Mouse (Mus musculus) layer of hippocampus, adult 2 months (tissue): ENCODE measurements at regions not wholly inside any gene's neighbourhood (a gene's known extent, or its start where the extent isn't known, plus 50 kb on each side); places are given as distances from the start of the nearest gene placed in this dataset.

Experiments used
- DNase-seq, 2 experiments: peaks; one replicate each; pipeline ENCODE4 v3.0.0; 2022; ENCODE audit warnings: low spot score in 2 of 2
- H3K27ac ChIP-seq: fragments of 200-600 bp; 2 replicates; pipeline ENCODE4 v1.8.1; 2022
- H3K4me3 ChIP-seq: fragments of 200-600 bp; 2 replicates; pipeline ENCODE4 v1.8.1; 2022; ENCODE audit warnings: mild to moderate bottlenecking
- CTCF ChIP-seq: fragments of 200-600 bp; conservative IDR thresholded peaks from 2 replicates; pipeline ENCODE4 v1.8.1; 2022; ENCODE audit warnings: antibody characterized with exemption, mild to moderate bottlenecking, moderate library complexity

GRCm38 (mm10) chr7:75923951-75924467, 75.9 kb downstream of the Klhl25 start:
- H3K4me3 ChIP-seq, result no peak overlapping the region
- TF ChIP-seq CTCF, result no peak
- DNase-seq, result no peak
- no peak overlapping the region for H3K27ac ChIP-seq

DNA sequence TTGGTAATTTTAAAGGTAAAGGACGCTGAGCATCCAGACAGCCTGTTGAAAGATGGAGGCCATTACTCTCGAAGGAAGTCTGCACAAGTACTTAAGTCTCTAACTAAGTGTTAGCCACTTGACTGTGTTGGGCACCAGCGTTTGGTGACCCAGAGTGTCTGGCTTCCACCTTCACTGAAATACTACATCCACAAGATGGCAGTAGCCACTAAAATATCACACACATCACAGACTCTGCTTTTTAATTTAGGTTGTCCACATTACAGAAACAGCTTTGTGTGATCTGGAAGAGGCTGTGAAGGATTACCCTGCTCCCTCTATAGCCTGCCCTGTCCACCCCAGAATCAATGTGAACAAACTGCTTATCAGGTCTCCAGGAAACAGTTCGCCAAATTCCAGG, 79.4 kb downstream of the Klhl25 start:
- TF ChIP-seq CTCF, result peak; percentile 91
- peak; percentile 48 to 75 for DNase-seq
- Histone ChIP-seq H3K4me3 (no peak overlapping the region), H3K27ac (peak overlapping the region; percentile 72)

DNA sequence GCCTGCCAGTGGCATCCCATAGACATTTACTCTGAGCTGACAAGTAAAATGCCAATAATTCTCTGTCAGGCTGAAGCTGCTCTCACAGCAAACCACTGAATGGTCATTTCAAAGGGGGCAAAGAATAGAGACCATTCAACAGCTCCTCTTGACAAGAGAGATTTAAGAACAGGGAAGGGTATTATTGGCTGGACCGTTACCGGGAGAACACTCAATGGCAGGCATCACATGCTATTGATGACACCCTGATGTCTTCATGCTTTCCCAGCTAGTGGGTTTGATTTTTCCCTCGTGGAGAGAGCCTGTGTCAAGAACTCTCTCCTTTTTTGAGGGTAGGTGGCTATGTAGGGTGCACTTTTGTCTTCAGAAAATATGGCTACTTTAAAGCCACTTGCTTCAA, 95.7 kb downstream of the Klhl25 start:
- DNase-seq, result no peak
- Histone ChIP-seq H3K4me3 (no peak overlapping the region), H3K27ac (no peak overlapping the region)
- TF ChIP-seq CTCF, result no peak

DNA sequence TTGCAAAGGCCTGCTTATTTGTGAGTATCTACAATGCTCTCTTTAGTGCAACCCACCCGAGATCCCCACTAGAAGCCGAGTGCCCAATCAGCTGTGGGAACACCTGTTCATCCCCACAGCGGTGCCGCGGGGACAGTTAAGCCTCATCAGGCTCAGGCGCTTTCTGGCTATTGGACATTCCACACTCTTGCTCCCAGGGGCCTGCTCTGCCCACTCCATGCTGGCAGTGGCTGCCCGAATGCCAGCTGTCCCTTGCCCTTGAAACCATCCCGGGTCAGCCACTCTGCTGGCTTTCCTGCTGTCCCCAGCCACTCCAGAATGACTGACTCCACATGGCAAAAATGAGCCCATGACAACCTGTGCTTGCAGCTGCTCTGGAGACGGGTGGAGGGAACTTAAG, 107.6 kb downstream of the Klhl25 start:
- Histone ChIP-seq H3K4me3 (no peak overlapping the region), H3K27ac (no peak overlapping the region)
- no peak for DNase-seq
- TF ChIP-seq CTCF, result no peak

GRCm38 (mm10) chr7:75957366-75957765, 109.3 kb downstream of the Klhl25 start:
- no peak for TF ChIP-seq CTCF
- no peak for DNase-seq
- Histone ChIP-seq H3K27ac (peak overlapping the region; percentile 67), H3K4me3 (no peak overlapping the region)

DNA sequence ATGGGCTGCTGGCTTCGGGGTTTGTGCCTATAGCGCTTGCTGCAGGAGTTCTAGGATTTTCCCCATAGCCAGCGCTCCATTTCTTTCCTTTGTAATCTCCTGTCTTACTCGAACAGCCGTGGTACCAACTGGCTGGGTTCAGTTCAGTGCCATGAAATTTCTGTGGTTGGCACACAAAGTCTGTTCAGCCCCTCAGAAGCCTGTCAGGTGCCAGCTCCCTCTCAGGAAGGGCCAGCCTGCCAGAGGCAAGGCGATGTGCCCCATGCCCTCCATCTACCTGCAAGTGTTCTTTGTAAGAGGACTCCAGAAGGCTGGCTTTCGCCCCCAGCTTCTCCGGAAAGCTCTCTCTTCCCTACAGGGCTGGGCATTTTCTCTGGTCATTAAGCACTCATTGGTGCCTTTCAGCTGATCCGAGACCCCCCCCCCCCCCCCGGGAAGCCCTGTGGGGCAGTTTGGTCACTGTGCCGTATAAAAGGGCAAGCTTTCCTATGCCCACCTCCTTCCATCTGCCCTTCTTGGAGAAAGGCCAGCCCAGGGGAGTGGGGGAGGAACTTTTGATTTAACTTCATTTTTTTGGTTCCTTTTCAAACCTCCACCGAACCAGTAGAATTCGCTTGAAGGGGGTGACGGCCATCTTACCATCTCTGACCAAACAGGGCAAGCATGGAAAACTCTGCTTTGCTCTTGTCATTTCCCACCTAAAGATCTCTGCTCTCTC, 112.0 kb downstream of the Klhl25 start:
- DNase-seq, result peak; percentile 32 to 33
- Histone ChIP-seq H3K27ac (peak overlapping the region; percentile 68), H3K4me3 (no peak overlapping the region)
- no peak for TF ChIP-seq CTCF

DNA sequence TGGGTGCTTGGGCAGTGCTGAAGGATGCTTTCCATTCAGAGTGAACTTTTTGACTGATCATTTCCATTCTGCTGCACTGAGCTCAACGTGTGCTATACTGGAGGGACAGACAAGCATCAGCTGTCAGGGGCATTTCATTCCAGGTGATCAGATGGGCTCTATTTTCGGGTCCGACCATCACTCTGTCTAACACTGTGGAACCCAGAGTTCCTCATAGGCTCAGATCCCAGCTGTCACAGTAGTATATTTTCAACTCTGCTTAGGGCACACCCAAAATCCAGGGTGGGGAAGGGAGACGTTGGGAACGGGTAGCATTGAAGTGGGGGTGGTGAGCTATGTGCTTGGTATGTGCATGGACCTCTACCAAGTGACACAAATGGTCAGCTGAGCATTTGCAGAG, 120.1 kb downstream of the Klhl25 start:
- TF ChIP-seq CTCF, result no peak
- Histone ChIP-seq H3K4me3 (no peak overlapping the region), H3K27ac (no peak overlapping the region)
- no peak for DNase-seq

DNA sequence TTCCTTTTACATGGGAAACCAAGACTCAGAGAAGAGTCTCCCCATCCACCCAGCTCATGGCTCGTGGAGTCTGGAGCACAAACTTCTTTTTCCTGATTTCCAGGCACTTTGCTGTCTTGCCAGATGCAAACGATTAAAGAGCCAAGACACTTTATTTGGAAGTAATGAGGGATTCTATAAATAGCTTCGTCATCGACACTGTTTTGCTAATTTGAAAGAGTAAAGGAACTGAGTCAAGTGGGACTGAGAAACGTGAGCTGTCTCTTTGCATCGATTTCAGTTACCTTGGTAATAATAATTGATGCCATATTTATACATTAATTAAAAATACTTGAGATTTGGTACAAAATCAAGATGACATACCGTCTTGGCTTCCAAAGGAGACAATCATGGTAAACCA, 122.8 kb downstream of the Klhl25 start:
- Histone ChIP-seq H3K27ac (no peak overlapping the region), H3K4me3 (no peak overlapping the region)
- TF ChIP-seq CTCF, result no peak
- DNase-seq, result no peak

- no peak for DNase-seq
- no peak overlapping the region for H3K27ac ChIP-seq
- no peak overlapping the region for H3K4me3 ChIP-seq
- TF ChIP-seq CTCF, result no peak
Measured at GRCm38 (mm10) chr7:75971706-75972105, 123.6 kb downstream of the Klhl25 start.

DNA sequence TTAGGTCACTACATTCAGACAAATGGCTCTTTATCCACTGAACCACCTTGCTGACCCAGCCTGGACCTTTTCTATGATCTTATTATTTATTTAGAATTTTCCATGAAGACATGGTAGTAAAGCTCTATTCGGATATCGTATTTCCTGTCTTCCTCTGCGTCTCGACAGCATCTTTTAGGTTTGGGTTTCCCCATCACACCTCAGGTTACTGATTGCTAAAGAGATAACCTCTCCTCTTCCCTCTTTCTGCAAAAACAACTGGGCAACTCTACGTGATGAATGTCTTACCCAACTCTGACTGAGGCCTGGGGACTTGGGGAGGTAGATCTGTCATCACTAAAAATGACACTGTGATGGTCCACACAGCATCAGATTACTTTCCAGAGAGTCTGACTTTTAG, 133.4 kb downstream of the Klhl25 start:
- TF ChIP-seq CTCF, result no peak
- no peak overlapping the region; the same call in 1 of the 2 replicates for H3K27ac ChIP-seq
- H3K4me3 ChIP-seq, result no peak overlapping the region
- DNase-seq, result no peak

DNA sequence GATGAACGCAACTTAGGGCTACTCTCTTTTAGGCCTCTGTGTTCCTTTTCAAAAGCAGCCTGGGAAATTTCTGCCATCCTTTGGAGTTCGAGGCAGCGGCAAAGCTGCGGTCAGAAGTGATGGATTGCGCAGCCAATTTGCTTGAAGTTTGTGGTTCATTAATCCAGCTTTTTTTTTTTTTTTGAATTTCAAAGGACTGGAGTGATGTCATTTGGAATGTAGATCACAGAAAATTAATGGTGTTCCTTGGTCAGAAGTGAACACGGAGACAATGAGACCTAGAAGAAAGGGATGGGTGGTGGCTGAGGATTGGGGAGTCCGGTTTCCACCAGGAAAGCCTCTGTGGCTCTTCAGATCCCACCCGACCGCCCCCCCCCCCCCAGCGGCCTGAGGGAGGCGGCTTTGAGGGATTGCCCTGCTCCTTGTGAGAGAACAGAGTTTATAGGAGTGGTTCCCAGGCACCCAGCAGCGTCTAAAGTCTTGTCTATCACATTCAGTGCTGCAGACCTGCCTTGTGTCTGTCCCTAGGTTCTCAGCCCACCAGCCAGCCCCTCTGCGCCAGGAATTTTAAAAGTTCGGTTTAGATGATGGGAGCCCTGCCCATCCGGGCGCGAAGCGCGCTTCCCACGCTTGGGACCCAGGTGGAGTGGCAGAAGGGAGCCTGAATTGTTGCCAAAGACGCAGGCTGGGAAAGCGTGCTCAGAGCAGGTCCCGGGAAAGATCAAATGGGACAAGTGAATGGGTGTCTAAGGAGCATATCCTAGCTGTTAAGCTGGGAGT, 135.1 kb downstream of the Klhl25 start:
- TF ChIP-seq CTCF, result no peak
- peak; percentile 73 to 84 for DNase-seq
- Histone ChIP-seq H3K4me3 (peak overlapping the region; percentile 3; the same call in 1 of the 2 replicates), H3K27ac (peak overlapping the region; percentile 75)

DNA sequence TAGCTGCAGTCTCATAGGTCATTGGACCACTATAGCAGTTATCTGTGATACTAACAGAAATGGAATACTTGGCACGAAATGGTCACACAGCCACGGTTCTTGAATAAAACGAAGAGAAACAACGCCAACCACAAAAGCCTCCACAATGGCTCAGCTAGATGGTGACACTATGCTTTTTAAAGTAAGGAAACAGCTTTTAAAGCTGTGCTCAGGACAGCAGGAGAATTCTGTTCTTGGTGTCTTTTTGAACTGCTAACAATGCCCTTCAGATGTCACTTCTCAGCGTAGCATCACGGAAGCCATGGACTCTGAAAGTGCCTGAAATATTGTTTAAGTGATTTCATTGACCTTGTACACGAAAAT, 135.7 kb downstream of the Klhl25 start:
- peak overlapping the region; percentile 75 for H3K27ac ChIP-seq

DNA sequence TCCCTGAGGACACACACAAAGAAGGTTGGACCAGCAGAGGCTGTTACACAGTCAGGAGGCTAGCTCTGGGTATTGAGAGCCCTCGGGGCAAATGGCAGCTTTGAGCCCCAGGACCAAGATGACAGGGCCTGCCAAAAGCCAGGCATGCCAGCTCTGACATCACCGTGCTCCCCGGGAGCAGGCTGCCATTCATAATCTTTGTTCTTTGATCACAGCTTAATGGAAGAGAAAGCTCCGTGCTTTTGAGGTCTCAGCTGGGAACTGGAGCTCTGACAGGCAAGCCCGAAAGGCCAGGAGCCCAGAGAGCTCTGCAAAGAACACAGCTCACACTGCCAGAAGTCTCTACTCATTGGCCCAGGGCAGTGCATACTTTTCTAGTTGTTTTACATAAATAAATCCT, 150.7 kb downstream of the Klhl25 start:
- TF ChIP-seq CTCF, result no peak
- no peak overlapping the region for H3K4me3 ChIP-seq
- H3K27ac ChIP-seq, result no peak overlapping the region
- peak in 1 of 2 experiments; percentile 21 for DNase-seq

More for the DNA sequence above, 135.7 kb downstream of the Klhl25 start:
- no peak for TF ChIP-seq CTCF
- peak overlapping the region; percentile 3; the same call in 1 of the 2 replicates for H3K4me3 ChIP-seq
- DNase-seq, result no peak

- Histone ChIP-seq H3K27ac (no peak overlapping the region), H3K4me3 (no peak overlapping the region)
- no peak for DNase-seq
- TF ChIP-seq CTCF, result peak; percentile 47
Measured at GRCm38 (mm10) chr7:75999324-75999907, 151.3 kb downstream of the Klhl25 start.
